In genomic region chr8:84714161-84714560, GRCm38 (mm10) we compare ENCODE assay signal across 9 mouse cellular contexts. TPM values are rescaled to one million over a fixed set of nuclear protein-coding genes. Genes with fewer than 3 reads are reported as not detected.
DNase-seq lines count a peak whose midpoint lies in the region; ATAC-seq and TF ChIP-seq lines count a peak whose summit lies in the region.
"Had no signal": no experiment of that assay in that cellular context is flagged by ENCODE, and none has a peak within 500 bp of the region (broad histone marks: within the 10 kb centered on the region; RNA-seq: fewer than 3 reads in every experiment).

No protein-coding gene starts in this region.

- no peak overlapping the region for H3K4me2 ChIP-seq in intestine, embryonic 15.5 days (replicated peaks)
- H3K4me2 ChIP-seq in intestine, postnatal 0 days (replicated peaks; ENCODE audit: low read depth), result no peak overlapping the region
- H3K4me2 ChIP-seq in embryonic facial prominence, embryonic 14.5 days (ENCODE audit: low read depth, low read length), result no peak overlapping the region
- H3K4me2 ChIP-seq in midbrain, embryonic 14.5 days (ENCODE audit: low read length), result no peak overlapping the region

- WGBS in intestine, embryonic 15.5 days, result 77% methylated on average over 4 of the region's 4 CpGs
- 82% methylated on average over 4 of the region's 4 CpGs for WGBS in intestine, postnatal 0 days
- 64% methylated on average over 4 of the region's 4 CpGs for WGBS in embryonic facial prominence, embryonic 14.5 days
- 54% methylated on average over 4 of the region's 4 CpGs for WGBS in hindbrain, embryonic 10.5 days
- 65% methylated on average over 4 of the region's 4 CpGs for WGBS in midbrain, embryonic 14.5 days

- no peaks in the 10 kb centered on the region for H3K9me3 ChIP-seq in intestine, embryonic 15.5 days
- H3K9me3 ChIP-seq in intestine, postnatal 0 days (ENCODE audit: control insufficient read depth), result no peaks in the 10 kb centered on the region
- no peaks in the 10 kb centered on the region for H3K9me3 ChIP-seq in embryonic facial prominence, embryonic 14.5 days (ENCODE audit: control insufficient read depth, low read length)
- H3K9me3 ChIP-seq in hindbrain, embryonic 10.5 days, result no peaks in the 10 kb centered on the region
- no peaks in the 10 kb centered on the region for H3K9me3 ChIP-seq in midbrain, embryonic 14.5 days (ENCODE audit: control insufficient read depth, low read length)

- H3K4me1 ChIP-seq in intestine, embryonic 15.5 days (replicated peaks), result peaks cover 30% of the 10 kb centered on the region
- no peaks in the 10 kb centered on the region for H3K4me1 ChIP-seq in intestine, postnatal 0 days (replicated peaks; ENCODE audit: control insufficient read depth, insufficient read depth, low read length)
- peaks cover 52% of the 10 kb centered on the region for H3K4me1 ChIP-seq in embryonic facial prominence, embryonic 14.5 days (ENCODE audit: control insufficient read depth, insufficient read depth, low read length)
- peaks cover 56% of the 10 kb centered on the region for H3K4me1 ChIP-seq in hindbrain, embryonic 10.5 days (replicated peaks)
- H3K4me1 ChIP-seq in midbrain, embryonic 14.5 days (ENCODE audit: control insufficient read depth, insufficient read depth, low read length), result peaks cover 50% of the 10 kb centered on the region

- no peak for ATAC-seq in intestine, embryonic 15.5 days
- no peak for ATAC-seq in intestine, postnatal 0 days
- ATAC-seq in embryonic facial prominence, embryonic 14.5 days (ENCODE audit: low read depth), result no peak
- no peak for ATAC-seq in midbrain, embryonic 14.5 days (ENCODE audit: low FRiP score, low TSS enrichment)

- no peaks in the 10 kb centered on the region for H3K36me3 ChIP-seq in intestine, embryonic 15.5 days
- H3K36me3 ChIP-seq in intestine, postnatal 0 days (ENCODE audit: control insufficient read depth, insufficient read depth), result no peaks in the 10 kb centered on the region
- H3K36me3 ChIP-seq in embryonic facial prominence, embryonic 14.5 days (ENCODE audit: control insufficient read depth, insufficient read depth, low read length), result peaks cover 56% of the 10 kb centered on the region
- no peaks in the 10 kb centered on the region for H3K36me3 ChIP-seq in hindbrain, embryonic 10.5 days
- no peaks in the 10 kb centered on the region for H3K36me3 ChIP-seq in midbrain, embryonic 14.5 days (ENCODE audit: control insufficient read depth, insufficient read depth, low read length)

- no peak for TF ChIP-seq CTCF in intestine, postnatal 0 days (IDR thresholded peaks at IDR 0.05; ENCODE audit: low read depth)

- H3K27me3 ChIP-seq in intestine, embryonic 15.5 days (replicated peaks), result peaks cover 40% of the 10 kb centered on the region
- H3K27me3 ChIP-seq in intestine, postnatal 0 days (replicated peaks; ENCODE audit: control insufficient read depth, insufficient read depth, low read length), result peaks cover 26% of the 10 kb centered on the region
- no peaks in the 10 kb centered on the region for H3K27me3 ChIP-seq in embryonic facial prominence, embryonic 14.5 days (replicated peaks; ENCODE audit: control insufficient read depth, insufficient read depth, low read length)
- peaks cover 100% of the 10 kb centered on the region for H3K27me3 ChIP-seq in hindbrain, embryonic 10.5 days (ENCODE audit: insufficient read depth, poor library complexity, severe bottlenecking)
- peaks cover 14% of the 10 kb centered on the region; the same call in 1 of the 2 replicates for H3K27me3 ChIP-seq in midbrain, embryonic 14.5 days (ENCODE audit: control insufficient read depth, insufficient read depth, low read length)

- H3K9ac ChIP-seq in intestine, embryonic 15.5 days, result no peak overlapping the region
- H3K9ac ChIP-seq in intestine, postnatal 0 days (ENCODE audit: low read depth, low read length), result no peak overlapping the region
- H3K9ac ChIP-seq in embryonic facial prominence, embryonic 14.5 days (ENCODE audit: low read depth, low read length), result no peak overlapping the region
- 0 out of 2 replicates have a peak overlapping the region, but pooled peaks have one; percentile 6 for H3K9ac ChIP-seq in midbrain, embryonic 14.5 days (replicated peaks; ENCODE audit: low read length)

- H3K4me3 ChIP-seq in intestine, embryonic 15.5 days (replicated peaks), result no peak overlapping the region
- no peak overlapping the region for H3K4me3 ChIP-seq in intestine, postnatal 0 days (ENCODE audit: low read depth, low read length)
- no peak overlapping the region for H3K4me3 ChIP-seq in embryonic facial prominence, embryonic 14.5 days (ENCODE audit: low read depth, low read length)
- H3K4me3 ChIP-seq in hindbrain, embryonic 10.5 days, result no peak overlapping the region
- H3K4me3 ChIP-seq in midbrain, embryonic 14.5 days (replicated peaks; ENCODE audit: low read depth, low read length), result no peak overlapping the region

- 0 out of 2 replicates have a peak overlapping the region, but pooled peaks have one; percentile 41 for H3K27ac ChIP-seq in intestine, embryonic 15.5 days
- H3K27ac ChIP-seq in intestine, postnatal 0 days (ENCODE audit: low read depth, low read length), result no peak overlapping the region
- H3K27ac ChIP-seq in embryonic facial prominence, embryonic 14.5 days (replicated peaks; ENCODE audit: low read depth, low read length), result peak overlapping the region; percentile 93
- H3K27ac ChIP-seq in hindbrain, embryonic 10.5 days, result peak overlapping the region; percentile 75; the same call in 1 of the 2 replicates
- H3K27ac ChIP-seq in midbrain, embryonic 14.5 days (replicated peaks; ENCODE audit: low read depth, low read length), result peak overlapping the region; percentile 78

- DNase-seq in embryonic facial prominence, embryonic 14.5 days (ENCODE audit: low spot score), result no peak
- no peak for DNase-seq in hindbrain, embryonic 10.5 days (ENCODE audit: low spot score)
- no peak for DNase-seq in midbrain, embryonic 14.5 days
- DNase-seq in urinary bladder, postnatal 10 days (ENCODE audit: low spot score), result no peak
- no peak for DNase-seq in yolk sac, embryonic 10.5 days (ENCODE audit: low spot score)
- DNase-seq in thymus, postnatal 4 days, result no peak
- DNase-seq: thymus, adult 18-20 months had no signal

RNA-seq across cellular contexts. Expression of gene G430095P16Rik, which starts 8.6 kb away (rescaled TPM):
- polyA plus RNA-seq in intestine, embryonic 15.5 days (2015; fragmentation: Nextera tagmentation; extraction: Ambion mirVana), result 3.1 and 3.7 TPM in 2 replicates
- 1.0 and 1.5 TPM in 2 replicates for polyA plus RNA-seq in intestine, postnatal 0 days (2015; fragmentation: Nextera tagmentation; extraction: Ambion mirVana)
- polyA plus RNA-seq in embryonic facial prominence, embryonic 14.5 days (2014; fragmentation: Nextera tagmentation; extraction: Ambion mirVana), result 2.0 and 2.7 TPM in 2 replicates
- 0.54 and 1.9 TPM in 2 replicates for polyA plus RNA-seq in hindbrain, embryonic 10.5 days (2016; fragmentation: Nextera tagmentation; extraction: Ambion mirVana)
- 0.67 and 0.91 TPM in 2 replicates for polyA plus RNA-seq in midbrain, embryonic 14.5 days (2014; fragmentation: Nextera tagmentation; extraction: Ambion mirVana)

RNA-seq across cellular contexts. Expression of gene Lyl1, which starts 12.9 kb away (rescaled TPM):
- 5.1 and 5.5 TPM in 2 replicates for polyA plus RNA-seq in intestine, embryonic 15.5 days (2015; fragmentation: Nextera tagmentation; extraction: Ambion mirVana)
- polyA plus RNA-seq in intestine, postnatal 0 days (2015; fragmentation: Nextera tagmentation; extraction: Ambion mirVana), result 3.5 and 3.9 TPM in 2 replicates
- polyA plus RNA-seq in embryonic facial prominence, embryonic 14.5 days (2014; fragmentation: Nextera tagmentation; extraction: Ambion mirVana), result 5.8 and 6.8 TPM in 2 replicates
- 5.6 and 6.5 TPM in 2 replicates for polyA plus RNA-seq in hindbrain, embryonic 10.5 days (2016; fragmentation: Nextera tagmentation; extraction: Ambion mirVana)
- polyA plus RNA-seq in midbrain, embryonic 14.5 days (2014; fragmentation: Nextera tagmentation; extraction: Ambion mirVana), result 1.5 and 3.8 TPM in 2 replicates

RNA-seq across cellular contexts. Expression of gene Nacc1, which starts 26.5 kb away (rescaled TPM):
- 14.8 and 17.0 TPM in 2 replicates for polyA plus RNA-seq in intestine, embryonic 15.5 days (2015; fragmentation: Nextera tagmentation; extraction: Ambion mirVana)
- 9.3 and 9.8 TPM in 2 replicates for polyA plus RNA-seq in intestine, postnatal 0 days (2015; fragmentation: Nextera tagmentation; extraction: Ambion mirVana)
- polyA plus RNA-seq in embryonic facial prominence, embryonic 14.5 days (2014; fragmentation: Nextera tagmentation; extraction: Ambion mirVana), result 19.7 and 20.1 TPM in 2 replicates
- 25.2 and 28.9 TPM in 2 replicates for polyA plus RNA-seq in hindbrain, embryonic 10.5 days (2016; fragmentation: Nextera tagmentation; extraction: Ambion mirVana)
- polyA plus RNA-seq in midbrain, embryonic 14.5 days (2014; fragmentation: Nextera tagmentation; extraction: Ambion mirVana), result 19.1 and 20.2 TPM in 2 replicates

RNA-seq across cellular contexts. Expression of gene Trmt1, which starts 28.1 kb away (rescaled TPM):
- polyA plus RNA-seq in intestine, embryonic 15.5 days (2015; fragmentation: Nextera tagmentation; extraction: Ambion mirVana), result 59.9 and 68.3 TPM in 2 replicates
- polyA plus RNA-seq in intestine, postnatal 0 days (2015; fragmentation: Nextera tagmentation; extraction: Ambion mirVana), result 22.3 and 23.7 TPM in 2 replicates
- polyA plus RNA-seq in embryonic facial prominence, embryonic 14.5 days (2014; fragmentation: Nextera tagmentation; extraction: Ambion mirVana), result 55.8 and 73.2 TPM in 2 replicates
- polyA plus RNA-seq in hindbrain, embryonic 10.5 days (2016; fragmentation: Nextera tagmentation; extraction: Ambion mirVana), result 57.8 and 65.9 TPM in 2 replicates
- 56.9 and 59.6 TPM in 2 replicates for polyA plus RNA-seq in midbrain, embryonic 14.5 days (2014; fragmentation: Nextera tagmentation; extraction: Ambion mirVana)

RNA-seq across cellular contexts. Expression of gene Ier2, which starts 51.5 kb away (rescaled TPM):
- polyA plus RNA-seq in intestine, embryonic 15.5 days (2015; fragmentation: Nextera tagmentation; extraction: Ambion mirVana), result 84.2 and 85.5 TPM in 2 replicates
- polyA plus RNA-seq in intestine, postnatal 0 days (2015; fragmentation: Nextera tagmentation; extraction: Ambion mirVana), result 77.3 and 79.4 TPM in 2 replicates
- 45.9 and 50.3 TPM in 2 replicates for polyA plus RNA-seq in embryonic facial prominence, embryonic 14.5 days (2014; fragmentation: Nextera tagmentation; extraction: Ambion mirVana)
- polyA plus RNA-seq in hindbrain, embryonic 10.5 days (2016; fragmentation: Nextera tagmentation; extraction: Ambion mirVana), result 89.9 and 94.7 TPM in 2 replicates
- polyA plus RNA-seq in midbrain, embryonic 14.5 days (2014; fragmentation: Nextera tagmentation; extraction: Ambion mirVana), result 15.5 and 16.0 TPM in 2 replicates
